Mouse (Mus musculus) stomach, postnatal 0 days (tissue): ENCODE data around the gene Akap13. TPM values are rescaled to one million over a fixed set of nuclear protein-coding genes. Genes with fewer than 3 reads are reported as not detected.
A peak's percentile ranks its signal among the peaks of the same experiment; 100 is the strongest.

Source experiments
- ATAC-seq: fragments of 200-750 bp; cut with Nextera tagmentation; 2 replicates; pipeline ENCODE4 v1.8.0; 2017; ENCODE audit not compliant: low FRiP score, low TSS enrichment
- DNase-seq: peaks from one replicate; pipeline ENCODE4 v3.0.0-alpha.2; 2016; ENCODE audit warnings: low spot score
- H3K27ac ChIP-seq: fragments of 300-500 bp; sonication (generic); replicated peaks from 2 replicates; pipeline ENCODE4 v1.5.1; 2014; ENCODE audit warnings: mild to moderate bottlenecking, control low read depth
- H3K27me3 ChIP-seq: fragments of 300-500 bp; sonication (generic); 2 replicates; pipeline ENCODE4 v1.6.1; 2014; ENCODE audit warnings: low read length; ENCODE audit not compliant: control insufficient read depth, insufficient read depth
- H3K36me3 ChIP-seq: fragments of 300-500 bp; sonication (generic); 2 replicates; pipeline ENCODE4 v1.6.1; 2014; ENCODE audit warnings: low read length, mixed read lengths; ENCODE audit not compliant: control insufficient read depth, insufficient read depth
- H3K4me1 ChIP-seq: fragments of 300-500 bp; sonication (generic); replicated peaks from 2 replicates; pipeline ENCODE4 v1.6.1; 2014; ENCODE audit warnings: antibody characterized with exemption; ENCODE audit not compliant: control insufficient read depth, insufficient read depth
- H3K4me2 ChIP-seq: fragments of 300-500 bp; sonication (generic); replicated peaks from 2 replicates; pipeline ENCODE4 v1.6.1; 2014; ENCODE audit warnings: low read depth, mild to moderate bottlenecking, control low read depth, moderate library complexity
- H3K4me3 ChIP-seq: fragments of 300-500 bp; sonication (generic); 2 replicates; pipeline ENCODE4 v1.5.1; 2014; ENCODE audit warnings: low read depth, low read length, control low read depth
- H3K9ac ChIP-seq: fragments of 300-500 bp; sonication (generic); 2 replicates; pipeline ENCODE4 v1.6.1; 2014; ENCODE audit warnings: mild to moderate bottlenecking, low read length, control low read depth, mixed read lengths
- H3K9me3 ChIP-seq: fragments of 300-500 bp; sonication (generic); 2 replicates; pipeline ENCODE4 v1.6.1; 2016; ENCODE audit warnings: low read length; ENCODE audit not compliant: control insufficient read depth
- CTCF ChIP-seq: IDR thresholded peaks from 2 replicates; pipeline ENCODE4 v1.5.1; 2016; ENCODE audit warnings: antibody characterized with exemption, low read depth, mild to moderate bottlenecking, moderate library complexity
- EP300 ChIP-seq: optimal IDR thresholded peaks from 2 replicates; pipeline ENCODE3; 2016; ENCODE audit warnings: antibody characterized with exemption
- WGBS: fragments of 180-500 bp; shearing (Covaris S2); extraction: QIAGEN DNeasy Blood & Tissue Kit; methylation state at CpG from one replicate; pipeline ENCODE4 v1.1.7; 2014; 5-methylcytosine and 5-hydroxymethylcytosine counted together
- polyA plus RNA-seq: library from polyadenylated mRNA; unstranded; fragments of >200 nt; fragmentation: Nextera tagmentation; extraction: Ambion mirVana; gene quantifications from 2 replicates; pipeline ENCODE4 v1.2.1, GENCODE M21; 2015

The Akap13 gene
- polyA plus RNA-seq, 1 experiment from 2014 or later: 18.8 TPM

DNA sequence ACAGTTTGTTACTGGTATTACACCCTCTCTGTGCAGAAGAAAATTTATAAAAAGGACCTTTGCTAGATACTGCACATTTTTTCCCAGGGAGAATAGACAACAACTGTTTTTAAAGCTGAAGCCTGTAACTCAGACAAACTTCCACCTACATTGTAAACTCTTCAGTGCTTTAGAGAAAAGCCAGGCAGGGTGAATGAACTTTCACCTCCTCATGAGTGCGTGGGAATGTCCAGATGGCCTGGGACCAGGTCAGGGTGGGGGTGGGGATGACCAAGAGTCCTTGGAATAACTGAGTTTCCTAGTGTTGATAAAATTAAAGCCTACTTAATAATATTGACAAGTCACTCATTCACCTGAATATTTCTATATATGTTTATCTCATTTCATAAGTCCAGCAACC lies 213.1 kb downstream of the Akap13 start:
- 44% methylated on average over 1 of the region's 1 CpGs for WGBS
- no peak for ATAC-seq

DNA sequence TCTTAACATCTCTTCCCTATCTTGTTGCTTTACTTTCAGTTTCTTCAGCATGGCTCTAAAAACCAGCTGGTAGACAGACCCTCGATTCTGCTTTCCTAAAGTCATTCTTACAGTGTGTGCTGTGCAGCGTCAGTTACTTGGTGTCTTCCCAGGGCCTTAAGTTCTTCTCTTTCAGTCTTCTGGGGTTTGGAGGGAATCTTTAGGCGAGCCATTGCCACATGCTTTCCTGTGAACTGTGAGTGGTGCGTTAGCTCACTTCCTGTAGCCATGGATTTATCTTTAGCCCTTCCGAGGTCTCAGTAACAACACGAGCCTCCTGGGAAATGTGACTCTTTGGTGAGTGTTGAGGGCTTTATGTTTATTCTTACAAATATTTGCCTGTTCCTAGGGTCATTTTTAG lies 214.1 kb downstream of the Akap13 start:
- Histone ChIP-seq H3K27ac (no peak overlapping the region; the same call in 1 of the 2 replicates), H3K9ac (no peak overlapping the region), H3K4me3 (no peak overlapping the region), H3K9me3 (no peaks in the 10 kb centered on the region), H3K4me2 (no peak overlapping the region), H3K4me1 (no peaks in the 10 kb centered on the region), H3K27me3 (no peaks in the 10 kb centered on the region), H3K36me3 (no peaks in the 10 kb centered on the region; the same call in 1 of the 2 replicates)
- ATAC-seq: no peak
- no peak for DNase-seq
- 34% methylated on average over 6 of the region's 6 CpGs for WGBS
- no peak for TF ChIP-seq EP300

More for the DNA sequence above, 213.1 kb downstream of the Akap13 start:
- TF ChIP-seq CTCF (no peak), EP300 (no peak)
- Histone ChIP-seq H3K4me2 (no peak overlapping the region), H3K9me3 (no peaks in the 10 kb centered on the region), H3K27me3 (no peaks in the 10 kb centered on the region), H3K4me3 (no peak overlapping the region), H3K9ac (no peak overlapping the region), H3K27ac (no peak overlapping the region), H3K4me1 (no peaks in the 10 kb centered on the region), H3K36me3 (peaks cover 2% of the 10 kb centered on the region)
- DNase-seq: no peak

GRCm38 (mm10) chr7:75679631-75680030 lies 224.3 kb downstream of the Akap13 start:
- Histone ChIP-seq H3K4me3 (no peak overlapping the region), H3K4me1 (no peaks in the 10 kb centered on the region), H3K4me2 (no peak overlapping the region), H3K27ac (no peak overlapping the region), H3K9me3 (no peaks in the 10 kb centered on the region), H3K36me3 (no peaks in the 10 kb centered on the region), H3K9ac (no peak overlapping the region), H3K27me3 (no peaks in the 10 kb centered on the region)
- WGBS: 62% methylated on average over 9 of the region's 9 CpGs
- DNase-seq (no peak), ATAC-seq (no peak)
- no peak for TF ChIP-seq CTCF
- TF ChIP-seq EP300: no peak

- DNase-seq: no peak
- no peaks in the 10 kb centered on the region for H3K27me3 ChIP-seq
- no peak overlapping the region for H3K4me3 ChIP-seq
- no peak overlapping the region for H3K9ac ChIP-seq
- H3K27ac ChIP-seq: no peak overlapping the region
- H3K4me1 ChIP-seq: no peaks in the 10 kb centered on the region
- peak; percentile 39 for TF ChIP-seq CTCF
- no peak for TF ChIP-seq EP300
- H3K36me3 ChIP-seq: no peaks in the 10 kb centered on the region
- no peak overlapping the region for H3K4me2 ChIP-seq
- H3K9me3 ChIP-seq: no peaks in the 10 kb centered on the region
- ATAC-seq: 0 out of 2 replicates have a peak, but pooled peaks have one; percentile 70
- WGBS: 79% methylated on average over 1 of the region's 1 CpGs
Measured at GRCm38 (mm10) chr7:75682901-75683300, 227.6 kb downstream of the Akap13 start.

GRCm38 (mm10) chr7:75683410-75683809 lies 228.1 kb downstream of the Akap13 start:
- no peaks in the 10 kb centered on the region for H3K9me3 ChIP-seq
- H3K27ac ChIP-seq: no peak overlapping the region; the same call in 1 of the 2 replicates
- 84% methylated on average over 6 of the region's 6 CpGs for WGBS
- no peaks in the 10 kb centered on the region for H3K27me3 ChIP-seq
- ATAC-seq (no peak), DNase-seq (no peak)
- no peaks in the 10 kb centered on the region for H3K4me1 ChIP-seq
- no peak overlapping the region for H3K9ac ChIP-seq
- H3K4me2 ChIP-seq: no peak overlapping the region
- H3K4me3 ChIP-seq: no peak overlapping the region
- TF ChIP-seq CTCF (no peak), EP300 (no peak)
- no peaks in the 10 kb centered on the region for H3K36me3 ChIP-seq

- Histone ChIP-seq H3K9ac (no peak overlapping the region), H3K4me1 (no peaks in the 10 kb centered on the region), H3K27ac (no peak overlapping the region), H3K4me2 (no peak overlapping the region), H3K4me3 (no peak overlapping the region), H3K27me3 (no peaks in the 10 kb centered on the region), H3K9me3 (no peaks in the 10 kb centered on the region), H3K36me3 (peaks cover 3% of the 10 kb centered on the region; the same call in 1 of the 2 replicates)
- 69% methylated on average over 3 of the region's 3 CpGs for WGBS
- no peak for TF ChIP-seq EP300
- TF ChIP-seq CTCF: no peak
- DNase-seq: no peak
- ATAC-seq: no peak
Measured at GRCm38 (mm10) chr7:75684976-75685375, 229.6 kb downstream of the Akap13 start.
